Mouse (Mus musculus) myocyte (in vitro differentiated cells): ENCODE results near the gene Inafm1. TPM values are rescaled to one million over a fixed set of nuclear protein-coding genes. Genes with fewer than 3 reads are reported as not detected.

ENCODE experiments used
- H3K27me3 ChIP-seq: one replicate; pipeline ENCODE4 v1.6.1; 2011; ENCODE audit not compliant: control insufficient read depth, insufficient read depth, insufficient read length
- H3K36me3 ChIP-seq: one replicate; pipeline ENCODE4 v1.6.1; 2011; ENCODE audit not compliant: control insufficient read depth, insufficient read depth
- H3K4me2 ChIP-seq: one replicate; pipeline ENCODE4 v1.6.1; 2011; ENCODE audit warnings: low read depth, control low read depth
- H3K4me3 ChIP-seq: one replicate; pipeline ENCODE4 v1.5.1; 2011; ENCODE audit warnings: mild to moderate bottlenecking, control low read depth, moderate library complexity
- H3K79me2 ChIP-seq: one replicate; pipeline ENCODE4 v1.6.1; 2011; ENCODE audit not compliant: control insufficient read depth, insufficient read depth
- H3ac ChIP-seq: one replicate; pipeline ENCODE4 v1.6.1; 2011; ENCODE audit not compliant: control insufficient read depth, insufficient read length
- CEBPB ChIP-seq: IDR thresholded peaks from 2 replicates; pipeline ENCODE4 v1.6.1; 2011; ENCODE audit warnings: mild to moderate bottlenecking, moderate library complexity; ENCODE audit not compliant: poor library complexity, insufficient read depth, severe bottlenecking
- E2F4 ChIP-seq: IDR thresholded peaks from one replicate; pipeline ENCODE4 v1.6.1; 2011; ENCODE audit warnings: mild to moderate bottlenecking, control low read depth, moderate library complexity; ENCODE audit not compliant: insufficient read depth
- MAX ChIP-seq: IDR thresholded peaks from one replicate; pipeline ENCODE4 v1.6.1; 2011; ENCODE audit warnings: low read depth, mild to moderate bottlenecking, control low read depth
- MYOD1 ChIP-seq, 3 experiments: IDR thresholded peaks; one replicate each; pipeline ENCODE4 v1.6.1; 2011; ENCODE audit warnings: control low read depth in 2 of 3, low read depth in 2 of 3, mild to moderate bottlenecking in 2 of 3, moderate library complexity in 1 of 3; ENCODE audit not compliant: insufficient read length in 2 of 3, control insufficient read depth in 1 of 3
- MYOG ChIP-seq, 3 experiments: IDR thresholded peaks; one replicate each; pipeline ENCODE4 v1.6.1; 2011; ENCODE audit warnings: control low read depth in 2 of 3, low read depth in 2 of 3, mild to moderate bottlenecking in 2 of 3; ENCODE audit not compliant: insufficient read length in 2 of 3, control insufficient read depth in 1 of 3, insufficient read depth in 1 of 3
- POLR2A ChIP-seq: IDR thresholded peaks from one replicate; pipeline ENCODE4 v1.6.1; 2011; ENCODE audit warnings: low read depth, mild to moderate bottlenecking, control low read depth, moderate library complexity; ENCODE audit not compliant: insufficient read length
- POLR2AphosphoS2 ChIP-seq: IDR thresholded peaks from one replicate; pipeline ENCODE4 v1.6.1; 2011; ENCODE audit warnings: low read depth, control low read depth; ENCODE audit not compliant: insufficient read length
- REST ChIP-seq: IDR thresholded peaks from one replicate; pipeline ENCODE4 v1.6.1; 2011; ENCODE audit warnings: mild to moderate bottlenecking, control low read depth, moderate library complexity; ENCODE audit not compliant: insufficient read depth, insufficient read length
- SRF ChIP-seq: IDR thresholded peaks from one replicate; pipeline ENCODE4 v1.6.1; 2011; ENCODE audit warnings: low read depth; ENCODE audit not compliant: control insufficient read depth, insufficient read length
- TCF12 ChIP-seq: IDR thresholded peaks from one replicate; pipeline ENCODE4 v1.6.1; 2011; ENCODE audit warnings: mild to moderate bottlenecking, control low read depth; ENCODE audit not compliant: poor library complexity, insufficient read depth, severe bottlenecking
- TCF3 ChIP-seq: IDR thresholded peaks from one replicate; pipeline ENCODE4 v1.6.1; 2011; ENCODE audit warnings: low read depth, control low read depth; ENCODE audit not compliant: insufficient read length
- USF1 ChIP-seq: IDR thresholded peaks from one replicate; pipeline ENCODE4 v1.6.1; 2011; ENCODE audit warnings: low read depth, mild to moderate bottlenecking, control low read depth, moderate library complexity
- polyA plus RNA-seq: library from polyadenylated mRNA; unstranded; fragments of >200 nt; fragmentation: generic; extraction: Trizol; gene quantifications from one replicate; pipeline ENCODE4 v1.2.1, GENCODE M21; 2012; ENCODE audit warnings: missing spikeins

Gene Inafm1
- polyA plus RNA-seq, 1 experiment = 12.1 TPM

- peaks cover 23% of the 10 kb centered on the region for H3K79me2 ChIP-seq
- H3K36me3 ChIP-seq = peaks cover 12% of the 10 kb centered on the region
- H3ac ChIP-seq = peak overlapping the region; percentile 95
- H3K4me3 ChIP-seq = peak overlapping the region; percentile 96
- H3K27me3 ChIP-seq = no peaks in the 10 kb centered on the region
- H3K4me2 ChIP-seq = peak overlapping the region; percentile 80
- TF ChIP-seq USF1 (no peak), MYOG (IDR thresholded peaks at IDR 0.05; ENCODE audit: control insufficient read depth in 1 of 3, insufficient read depth in 1 of 3, insufficient read length in 2 of 3, low read depth in 2 of 3) (no peak), SRF (no peak), E2F4 (no peak), POLR2AphosphoS2 (no peak), TCF3 (no peak), TCF12 (no peak), REST (no peak), CEBPB (no peak), POLR2A (no peak), MAX (no peak), MYOD1 (IDR thresholded peaks at IDR 0.05; ENCODE audit: control insufficient read depth in 1 of 3, insufficient read length in 2 of 3, low read depth in 2 of 3) (no peak)
These were observed 40.9 kb upstream of the Inafm1 start for GRCm38 (mm10) chr7:16314221-16314775.

GRCm38 (mm10) chr7:16313481-16314220, 40.2 kb upstream of the Inafm1 start:
- TF ChIP-seq TCF12 (no peak), USF1 (no peak), TCF3 (no peak), SRF (no peak), CEBPB (no peak), MAX (no peak), POLR2A (peak; percentile 81), REST (no peak), POLR2AphosphoS2 (peak; percentile 91), E2F4 (peak; percentile 12), MYOG (IDR thresholded peaks at IDR 0.05; ENCODE audit: control insufficient read depth in 1 of 3, insufficient read depth in 1 of 3, insufficient read length in 2 of 3, low read depth in 2 of 3) (peak in 1 of 3 experiments; percentile 58), MYOD1 (IDR thresholded peaks at IDR 0.05; ENCODE audit: control insufficient read depth in 1 of 3, insufficient read length in 2 of 3, low read depth in 2 of 3) (peak in 1 of 3 experiments; percentile 25)
- peaks cover 23% of the 10 kb centered on the region for H3K79me2 ChIP-seq
- peak overlapping the region; percentile 96 for H3K4me3 ChIP-seq
- peak overlapping the region; percentile 94 for H3K4me2 ChIP-seq
- H3K27me3 ChIP-seq = no peaks in the 10 kb centered on the region
- H3K36me3 ChIP-seq = peaks cover 12% of the 10 kb centered on the region
- peak overlapping the region; percentile 95 for H3ac ChIP-seq

GRCm38 (mm10) chr7:16312672-16313311, 39.4 kb upstream of the Inafm1 start:
- H3K27me3 ChIP-seq = no peaks in the 10 kb centered on the region
- H3K36me3 ChIP-seq = peaks cover 12% of the 10 kb centered on the region
- H3ac ChIP-seq = peak overlapping the region; percentile 95
- peak overlapping the region; percentile 94 for H3K4me2 ChIP-seq
- peak; percentile 12 for TF ChIP-seq USF1
- TF ChIP-seq POLR2AphosphoS2 = no peak
- TF ChIP-seq MAX = no peak
- TF ChIP-seq E2F4 = no peak
- no peak for TF ChIP-seq TCF3
- TF ChIP-seq CEBPB = no peak
- peak; percentile 77 for TF ChIP-seq POLR2A
- peak in 1 of 3 experiments; percentile 22 for TF ChIP-seq MYOD1 (IDR thresholded peaks at IDR 0.05; ENCODE audit: control insufficient read depth in 1 of 3, insufficient read length in 2 of 3, low read depth in 2 of 3)
- TF ChIP-seq SRF = peak; percentile 77
- TF ChIP-seq MYOG (IDR thresholded peaks at IDR 0.05; ENCODE audit: control insufficient read depth in 1 of 3, insufficient read depth in 1 of 3, insufficient read length in 2 of 3, low read depth in 2 of 3) = peak in 1 of 3 experiments; percentile 56
- TF ChIP-seq TCF12 = peak; percentile 39
- no peak for TF ChIP-seq REST
- H3K4me3 ChIP-seq = peak overlapping the region; percentile 96
- peaks cover 23% of the 10 kb centered on the region for H3K79me2 ChIP-seq

- Histone ChIP-seq H3K4me3 (peak overlapping the region; percentile 96), H3K4me2 (peak overlapping the region; percentile 94), H3K36me3 (peaks cover 10% of the 10 kb centered on the region), H3K27me3 (no peaks in the 10 kb centered on the region), H3K79me2 (peaks cover 23% of the 10 kb centered on the region), H3ac (peak overlapping the region; percentile 95)
- TF ChIP-seq POLR2A (peak; percentile 11), MYOD1 (IDR thresholded peaks at IDR 0.05; ENCODE audit: control insufficient read depth in 1 of 3, insufficient read length in 2 of 3, low read depth in 2 of 3) (peak in 2 of 3 experiments; percentile 26 to 64), MYOG (IDR thresholded peaks at IDR 0.05; ENCODE audit: control insufficient read depth in 1 of 3, insufficient read depth in 1 of 3, insufficient read length in 2 of 3, low read depth in 2 of 3) (peak in 2 of 3 experiments; percentile 12 to 68), TCF3 (no peak), E2F4 (no peak), REST (no peak), TCF12 (no peak), USF1 (no peak), POLR2AphosphoS2 (peak; percentile 21), CEBPB (no peak)
These were observed 38.7 kb upstream of the Inafm1 start for GRCm38 (mm10) chr7:16312011-16312671.
